9 mouse cellular contexts compared by ENCODE assay signal in genomic region chr10:117416636-117417469, GRCm38 (mm10). TPM values are rescaled to one million over a fixed set of nuclear protein-coding genes. Genes with fewer than 3 reads are reported as not detected.
DNase-seq lines count a peak whose midpoint lies in the region; ATAC-seq and TF ChIP-seq lines count a peak whose summit lies in the region.
"Had no signal": no experiment of that assay in that cellular context is flagged by ENCODE, and none has a peak within 500 bp of the region (broad histone marks: within the 10 kb centered on the region; RNA-seq: fewer than 3 reads in every experiment).

No protein-coding gene starts in this region.

- H3K4me1 ChIP-seq in heart, embryonic 15.5 days (replicated peaks): peaks cover 17% of the 10 kb centered on the region
- peaks cover 3% of the 10 kb centered on the region for H3K4me1 ChIP-seq in heart, adult 2 months (ENCODE audit: control insufficient read depth, insufficient read depth, low read length)
- peaks cover 23% of the 10 kb centered on the region for H3K4me1 ChIP-seq in hindbrain, embryonic 15.5 days (replicated peaks)
- peaks cover 20% of the 10 kb centered on the region for H3K4me1 ChIP-seq in midbrain, embryonic 12.5 days

- H3K4me2 ChIP-seq in heart, embryonic 15.5 days: peak overlapping the region; percentile 73
- H3K4me2 ChIP-seq in hindbrain, embryonic 15.5 days: peak overlapping the region; percentile 57
- H3K4me2 ChIP-seq in midbrain, embryonic 12.5 days (replicated peaks): peak overlapping the region; percentile 46

- no peaks in the 10 kb centered on the region for H3K36me3 ChIP-seq in heart, embryonic 15.5 days
- no peaks in the 10 kb centered on the region for H3K36me3 ChIP-seq in heart, adult 2 months (ENCODE audit: control insufficient read depth, insufficient read depth, low read length)
- H3K36me3 ChIP-seq in hindbrain, embryonic 15.5 days: no peaks in the 10 kb centered on the region
- no peaks in the 10 kb centered on the region for H3K36me3 ChIP-seq in midbrain, embryonic 12.5 days

- no peak for TF ChIP-seq POLR2A in heart, adult 2 months (IDR thresholded peaks at IDR 0.05; ENCODE audit: insufficient read depth, low read depth, low read length)

- 81% methylated on average over 16 of the region's 16 CpGs for WGBS in heart, embryonic 15.5 days
- 85% methylated on average over 16 of the region's 16 CpGs for WGBS in heart, adult 2 months
- WGBS in hindbrain, embryonic 15.5 days: 86% methylated on average over 16 of the region's 16 CpGs
- WGBS in midbrain, embryonic 12.5 days: 85% methylated on average over 16 of the region's 16 CpGs

- no peak for DNase-seq in heart, adult 2 months
- DNase-seq in adipocyte (ENCODE audit: low spot score): peak; percentile 93
- no peak for DNase-seq in layer of hippocampus, postnatal 10 days (ENCODE audit: low spot score in 2 of 2)
- DNase-seq in cerebellum, postnatal 36 days: no peak
- no peak for DNase-seq in right cerebral cortex, postnatal 36 days (ENCODE audit: low spot score in 2 of 2)
- DNase-seq: cerebellum, adult 18-20 months had no signal

- H3K9me3 ChIP-seq in heart, embryonic 15.5 days (replicated peaks): no peaks in the 10 kb centered on the region
- no peaks in the 10 kb centered on the region for H3K9me3 ChIP-seq in hindbrain, embryonic 15.5 days
- H3K9me3 ChIP-seq in midbrain, embryonic 12.5 days: no peaks in the 10 kb centered on the region

- H3K27ac ChIP-seq in heart, embryonic 15.5 days: no peak overlapping the region
- H3K27ac ChIP-seq in heart, adult 2 months: no peak overlapping the region
- H3K27ac ChIP-seq in hindbrain, embryonic 15.5 days (replicated peaks): peak overlapping the region; percentile 75
- no peak overlapping the region for H3K27ac ChIP-seq in midbrain, embryonic 12.5 days (replicated peaks)

- no peak for TF ChIP-seq EP300 in heart, adult 2 months (IDR thresholded peaks at IDR 0.05; ENCODE audit: insufficient read depth, low read depth, low read length)

- ATAC-seq in heart, embryonic 15.5 days (replicated peaks; ENCODE audit: insufficient number of reproducible peaks, insufficient read depth, low FRiP score, low read depth): no peak
- ATAC-seq in hindbrain, embryonic 15.5 days (ENCODE audit: low FRiP score, low read depth): 0 out of 2 replicates have a peak, but pooled peaks have one; percentile 1
- no peak for ATAC-seq in midbrain, embryonic 12.5 days (ENCODE audit: low FRiP score, low read depth)

- no peak overlapping the region for H3K9ac ChIP-seq in heart, embryonic 15.5 days
- H3K9ac ChIP-seq in heart, adult 2 months (ENCODE audit: low read depth, low read length): no peak overlapping the region
- 0 out of 2 replicates have a peak overlapping the region, but pooled peaks have one; percentile 13 for H3K9ac ChIP-seq in hindbrain, embryonic 15.5 days
- H3K9ac ChIP-seq in midbrain, embryonic 12.5 days (replicated peaks): no peak overlapping the region

- H3K27me3 ChIP-seq in heart, embryonic 15.5 days: no peaks in the 10 kb centered on the region
- 0 out of 2 replicates have a peak, but pooled peaks cover 2% of the 10 kb centered on the region for H3K27me3 ChIP-seq in heart, adult 2 months (ENCODE audit: control insufficient read depth, insufficient read depth, low read length)
- no peaks in the 10 kb centered on the region for H3K27me3 ChIP-seq in hindbrain, embryonic 15.5 days
- peaks cover 14% of the 10 kb centered on the region for H3K27me3 ChIP-seq in midbrain, embryonic 12.5 days

- intact Hi-C loops in heart, adult 2 months (cut with DNase I): no loop called here

- H3K79me2 ChIP-seq in heart, adult 2 months (replicated peaks; ENCODE audit: control insufficient read depth, insufficient read depth, low read length): no peaks in the 10 kb centered on the region

- peak overlapping the region; percentile 37 for H3K4me3 ChIP-seq in heart, embryonic 15.5 days
- H3K4me3 ChIP-seq in heart, adult 2 months: no peak overlapping the region
- peak overlapping the region; percentile 27; the same call in 1 of the 2 replicates for H3K4me3 ChIP-seq in hindbrain, embryonic 15.5 days
- H3K4me3 ChIP-seq in midbrain, embryonic 12.5 days: no peak overlapping the region

- TF ChIP-seq CTCF in heart, adult 2 months (IDR thresholded peaks at IDR 0.05): no peak

RNA-seq across cellular contexts. Expression of gene Cpsf6, which starts 37.0 kb away (rescaled TPM):
- polyA plus RNA-seq in heart, embryonic 15.5 days (2015; fragmentation: Nextera tagmentation; extraction: Ambion mirVana): 78.5 and 85.9 TPM in 2 replicates
- 10 to 100 TPM; 30.9 to 35.5 TPM for total RNA-seq in heart, adult 2 months (2021)
- 20.3 and 22.7 TPM in 2 replicates for polyA plus RNA-seq in heart, adult 2 months (2012; rRNA removed)
- 123 and 126 TPM in 2 replicates for polyA plus RNA-seq in hindbrain, embryonic 15.5 days (2015; fragmentation: Nextera tagmentation; extraction: Ambion mirVana)
- 265 and 279 TPM in 2 replicates for polyA plus RNA-seq in midbrain, embryonic 12.5 days (2016; fragmentation: Nextera tagmentation; extraction: Ambion mirVana)
- 100 to 1,000 TPM; 116 to 122 TPM for total RNA-seq in layer of hippocampus, postnatal 10 days (2021)

Comparison
In these comparisons a context has a peak if more than half of its experiments do, and no peak if none do; other contexts are left out.
1. H3K4me3 ChIP-seq: peak in heart, embryonic 15.5 days (single experiment) and hindbrain, embryonic 15.5 days (single experiment); none in heart, adult 2 months (single experiment) and midbrain, embryonic 12.5 days (single experiment).
2. Peak in every context shown above with its lines, with median percentiles within 50 percentile points of each other: H3K4me2 ChIP-seq.